In genomic region chr12:102779452-102779851, GRCm38 (mm10) we compare ENCODE assay signal across 11 mouse cellular contexts. TPM values are rescaled to one million over a fixed set of nuclear protein-coding genes. Genes with fewer than 3 reads are reported as not detected.
DNase-seq lines count a peak whose midpoint lies in the region; ATAC-seq and TF ChIP-seq lines count a peak whose summit lies in the region.
"Had no signal": no experiment of that assay in that cellular context is flagged by ENCODE, and none has a peak within 500 bp of the region (broad histone marks: within the 10 kb centered on the region; RNA-seq: fewer than 3 reads in every experiment).

No protein-coding gene starts in this region.

- H3K36me3 ChIP-seq in liver, embryonic 12.5 days, result peaks cover 68% of the 10 kb centered on the region

- intact Hi-C loops in gastrocnemius, adult 2 months (cut with DNase I), result no loop called here

- H3K27me3 ChIP-seq in liver, embryonic 12.5 days (replicated peaks), result no peaks in the 10 kb centered on the region

- ATAC-seq in liver, embryonic 12.5 days, result 0 out of 2 replicates have a peak, but pooled peaks have one; percentile 59
- ATAC-seq in activated CD4-positive, CD25-positive, alpha-beta regulatory T cell, adult 4 months, result no peak

- no peak overlapping the region for H3K9ac ChIP-seq in liver, embryonic 12.5 days

- WGBS in liver, embryonic 12.5 days (ENCODE audit: insufficient replicate concordance), result 50% methylated on average over 3 of the region's 3 CpGs

- peak; percentile 13; the same call in 1 of the 2 replicates for TF ChIP-seq CTCF in gastrocnemius, adult 2 months (IDR thresholded peaks at IDR 0.05)
- peak; percentile 24; the same call in 1 of the 2 replicates for TF ChIP-seq CTCF in brain, embryonic 14.5 days (IDR thresholded peaks at IDR 0.05; ENCODE audit: borderline replicate concordance, extremely low read depth, insufficient read depth, insufficient read length)

- H3K4me3 ChIP-seq in gastrocnemius, adult 2 months, result no peak overlapping the region
- no peak overlapping the region for H3K4me3 ChIP-seq in liver, embryonic 12.5 days

- DNase-seq in gastrocnemius, adult 2 months, result no peak
- DNase-seq in gastrocnemius, adult 8-10 months (ENCODE audit: low spot score in 2 of 2), result no peak
- peak; percentile 45 for DNase-seq in 416B (ENCODE audit: low read depth)
- DNase-seq in brain, embryonic 14.5 days (ENCODE audit: low read depth), result peak; percentile 14
- DNase-seq in ovary, postnatal 36 days (ENCODE audit: low spot score), result no peak
- DNase-seq in spleen, adult 18-20 months, result no peak
- DNase-seq: gastrocnemius, postnatal 10 days had no signal

- H3K4me1 ChIP-seq in liver, embryonic 12.5 days, result no peaks in the 10 kb centered on the region

- H3K4me2 ChIP-seq in liver, embryonic 12.5 days, result no peak overlapping the region

- no peak overlapping the region for H3K27ac ChIP-seq in gastrocnemius, adult 2 months
- no peak overlapping the region for H3K27ac ChIP-seq in liver, embryonic 12.5 days
- H3K27ac ChIP-seq: macrophage had no signal

- TF ChIP-seq POLR2A in brain, embryonic 14.5 days (IDR thresholded peaks at IDR 0.05; ENCODE audit: borderline replicate concordance, extremely low read depth, insufficient read depth, insufficient read length, poor library complexity, severe bottlenecking), result no peak

- no peaks in the 10 kb centered on the region for H3K9me3 ChIP-seq in liver, embryonic 12.5 days (replicated peaks)

RNA-seq across cellular contexts. Expression of gene Gm20604, which starts 21.0 kb away (rescaled TPM):
- 1 to 10 TPM; 1.9 to 3.7 TPM for total RNA-seq in gastrocnemius, adult 2 months (2021)
- total RNA-seq in gastrocnemius, adult 8-10 months (2022), result 1 to 10 TPM; 2.7 to 2.9 (median 2.9) TPM
- 30.8 and 31.6 TPM in 2 replicates for polyA plus RNA-seq in brain, embryonic 14.5 days (2012; rRNA removed)
- 11.8 and 12.4 TPM in 2 replicates for polyA plus RNA-seq in liver, embryonic 12.5 days (2016; fragmentation: Nextera tagmentation; extraction: Ambion mirVana)
- polyA plus RNA-seq in activated CD4-positive, CD25-positive, alpha-beta regulatory T cell, adult 4 months (2017; shearing (Covaris generic)), result 1 to 10 TPM; 7.1 to 9.1 TPM

RNA-seq across cellular contexts. Expression of gene Ubr7, which starts 21.7 kb away (rescaled TPM):
- 10 to 100 TPM; 14.1 to 15.6 TPM for total RNA-seq in gastrocnemius, adult 2 months (2021)
- 10 to 100 TPM; 16.0 to 16.9 (median 16.3) TPM for total RNA-seq in gastrocnemius, adult 8-10 months (2022)
- 40.7 and 40.8 TPM in 2 replicates for polyA plus RNA-seq in brain, embryonic 14.5 days (2012; rRNA removed)
- polyA plus RNA-seq in liver, embryonic 12.5 days (2016; fragmentation: Nextera tagmentation; extraction: Ambion mirVana), result 32.1 and 32.4 TPM in 2 replicates
- polyA plus RNA-seq in activated CD4-positive, CD25-positive, alpha-beta regulatory T cell, adult 4 months (2017; shearing (Covaris generic)), result 10 to 100 TPM; 23.8 to 24.3 TPM

RNA-seq across cellular contexts. Expression of gene Gon7, which starts 21.8 kb away (rescaled TPM):
- 10 to 100 TPM in 1 of 2 experiments, 1 to 10 TPM in 1; 7.7 to 11.3 TPM for total RNA-seq in gastrocnemius, adult 2 months (2021)
- total RNA-seq in gastrocnemius, adult 8-10 months (2022), result 10 to 100 TPM; 10.3 to 12.0 (median 10.9) TPM
- 21.9 and 24.1 TPM in 2 replicates for polyA plus RNA-seq in brain, embryonic 14.5 days (2012; rRNA removed)
- polyA plus RNA-seq in liver, embryonic 12.5 days (2016; fragmentation: Nextera tagmentation; extraction: Ambion mirVana), result 20.6 and 23.2 TPM in 2 replicates
- 10 to 100 TPM; 28.3 to 29.3 TPM for polyA plus RNA-seq in activated CD4-positive, CD25-positive, alpha-beta regulatory T cell, adult 4 months (2017; shearing (Covaris generic))

RNA-seq across cellular contexts. Expression of gene Gm28051, which starts 21.9 kb away (rescaled TPM):
- total RNA-seq in gastrocnemius, adult 2 months (2021), result not detected
- total RNA-seq in gastrocnemius, adult 8-10 months (2022), result not detected
- not detected in 2 replicates for polyA plus RNA-seq in brain, embryonic 14.5 days (2012; rRNA removed)
- polyA plus RNA-seq in liver, embryonic 12.5 days (2016; fragmentation: Nextera tagmentation; extraction: Ambion mirVana), result 0.48 TPM in 1 of 2 replicates, not detected in the other
- polyA plus RNA-seq in activated CD4-positive, CD25-positive, alpha-beta regulatory T cell, adult 4 months (2017; shearing (Covaris generic)), result not detected
- total RNA-seq: gastrocnemius, postnatal 10 days had no signal
- polyA plus RNA-seq: macrophage; spleen, adult 2 months had no signal

RNA-seq across cellular contexts. Expression of gene Tmem251, which starts 35.9 kb away (rescaled TPM):
- total RNA-seq in gastrocnemius, adult 2 months (2021), result 1 to 10 TPM; 2.3 to 3.5 TPM
- total RNA-seq in gastrocnemius, adult 8-10 months (2022), result 1 to 10 TPM; 2.3 to 4.2 (median 2.5) TPM
- 4.9 and 5.0 TPM in 2 replicates for polyA plus RNA-seq in brain, embryonic 14.5 days (2012; rRNA removed)
- polyA plus RNA-seq in liver, embryonic 12.5 days (2016; fragmentation: Nextera tagmentation; extraction: Ambion mirVana), result 11.5 and 12.3 TPM in 2 replicates
- 10 to 100 TPM in 1 of 2 experiments, 1 to 10 TPM in 1; 8.5 to 10.1 TPM for polyA plus RNA-seq in activated CD4-positive, CD25-positive, alpha-beta regulatory T cell, adult 4 months (2017; shearing (Covaris generic))

Comparison
In these comparisons a context has a peak if more than half of its experiments do, and no peak if none do; other contexts are left out.
1. DNase-seq: peak in 416B (single experiment) and brain, embryonic 14.5 days (single experiment); none in gastrocnemius, adult 2 months (single experiment), gastrocnemius, adult 8-10 months (0 of 2), ovary, postnatal 36 days (single experiment) and spleen, adult 18-20 months (0 of 2).